Mouse (Mus musculus) ES-Bruce4 (cell line): ENCODE measurements around the gene Zfp467.

Experiments used
- CTCF ChIP-seq: IDR thresholded peaks from one replicate; pipeline ENCODE4 v1.8.1; 2011; ENCODE audit warnings: low read depth, low read length
- EP300 ChIP-seq: IDR thresholded peaks from 2 replicates; pipeline ENCODE4 v1.6.1; 2011; ENCODE audit warnings: low read depth, low read length; ENCODE audit not compliant: insufficient read depth
- POLR2A ChIP-seq: IDR thresholded peaks from one replicate; pipeline ENCODE4 v1.8.1; 2011; ENCODE audit warnings: low read length; ENCODE audit not compliant: insufficient read depth

- no peak for TF ChIP-seq CTCF
- TF ChIP-seq POLR2A = no peak
- TF ChIP-seq EP300 = no peak
These were observed 19.5 kb upstream of the Zfp467 start for GRCm38 (mm10) chr6:48464966-48465679.
